Mouse (Mus musculus) layer of hippocampus, adult 8-10 months (tissue): Measurements from ENCODE around the gene Sema4c. TPM values are rescaled to one million over a fixed set of nuclear protein-coding genes. Genes with fewer than 3 reads are reported as not detected.

ENCODE experiments used
- DNase-seq, 2 experiments: peaks; one replicate each; pipeline ENCODE4 v3.0.0; 2022; ENCODE audit warnings: low spot score in 2 of 2
- total RNA-seq, 4 experiments: library from RNA; stranded (reverse); gene quantifications; 2 replicates each; pipeline ENCODE4 v1.2.4; 2022

Sema4c gene
- total RNA-seq, result 10 to 100 TPM; 13.8 to 18.3 (median 15.1) TPM

DNA sequence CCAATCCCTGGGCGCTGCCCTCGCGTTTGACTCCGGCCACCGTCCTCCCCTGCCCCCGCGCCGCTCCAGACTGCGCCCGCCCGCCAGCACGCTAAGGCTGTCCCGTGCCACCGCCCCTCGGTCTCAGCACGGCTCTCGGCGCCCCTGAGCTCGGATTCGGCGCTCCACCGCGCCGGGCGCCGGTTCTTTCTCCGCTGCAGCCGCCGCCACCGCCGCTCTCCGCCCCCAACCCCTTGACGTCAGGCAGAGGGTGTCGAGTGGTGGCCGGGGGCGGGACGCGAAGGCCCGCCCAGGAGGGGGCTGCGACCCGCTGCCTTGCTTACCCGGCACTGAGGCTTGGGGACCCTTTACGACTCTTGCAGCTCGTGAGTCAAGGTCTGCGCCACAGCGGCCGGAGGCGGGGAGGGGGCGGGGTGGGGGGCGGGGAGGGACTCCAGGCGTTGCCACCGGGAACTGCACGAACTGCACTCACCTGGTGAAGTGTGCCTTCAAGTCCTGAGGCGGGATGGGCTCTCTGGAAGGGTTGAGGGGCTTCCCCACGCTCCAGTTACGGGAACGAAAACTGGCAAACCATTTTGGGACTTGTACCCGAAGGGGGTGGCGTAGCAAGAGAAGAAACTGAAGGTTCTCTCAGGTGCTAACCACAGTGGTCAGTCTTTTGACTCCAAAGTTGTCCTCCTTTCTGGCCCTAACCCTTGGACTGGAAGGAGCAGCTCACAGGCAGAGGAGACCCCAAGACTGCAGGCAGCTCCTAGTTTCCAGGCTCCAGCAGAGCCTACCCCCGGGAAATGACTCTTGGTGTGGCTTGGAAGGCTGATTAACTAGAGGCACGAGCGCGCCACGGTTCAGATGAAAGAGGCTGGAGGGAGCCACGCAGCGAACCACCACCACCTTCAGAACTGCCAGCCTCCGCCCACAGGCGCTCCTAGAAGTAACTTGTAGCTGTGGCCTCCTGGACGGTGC, at the start of gene Sema4c:
TSS of gene Sema4c (minus strand) at position 319 of the 963 bp plus-strand sequence.
- DNase-seq, result peak; percentile 48 to 53

DNA sequence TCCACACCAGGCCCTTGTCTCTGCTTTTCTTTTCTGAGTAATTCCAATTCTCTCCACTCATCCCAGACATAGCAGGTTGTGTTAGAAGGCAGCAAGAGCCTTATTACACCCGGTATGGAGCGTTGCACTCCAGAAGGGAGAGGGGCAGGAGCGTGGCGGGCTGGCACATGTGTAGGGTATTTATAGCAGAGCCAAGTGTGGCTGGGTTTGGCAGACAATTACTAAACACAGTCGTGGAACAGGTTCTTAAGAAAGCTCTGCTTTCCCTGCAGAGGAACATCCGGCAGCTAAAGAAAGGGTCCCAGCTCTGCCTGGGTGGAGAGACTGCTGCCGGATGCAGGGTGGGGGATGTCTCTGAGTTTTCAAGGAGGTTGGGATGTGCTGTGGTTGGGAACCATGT, 48.8 kb upstream of the Sema4c start:
- peak; percentile 54 to 55 for DNase-seq

DNA sequence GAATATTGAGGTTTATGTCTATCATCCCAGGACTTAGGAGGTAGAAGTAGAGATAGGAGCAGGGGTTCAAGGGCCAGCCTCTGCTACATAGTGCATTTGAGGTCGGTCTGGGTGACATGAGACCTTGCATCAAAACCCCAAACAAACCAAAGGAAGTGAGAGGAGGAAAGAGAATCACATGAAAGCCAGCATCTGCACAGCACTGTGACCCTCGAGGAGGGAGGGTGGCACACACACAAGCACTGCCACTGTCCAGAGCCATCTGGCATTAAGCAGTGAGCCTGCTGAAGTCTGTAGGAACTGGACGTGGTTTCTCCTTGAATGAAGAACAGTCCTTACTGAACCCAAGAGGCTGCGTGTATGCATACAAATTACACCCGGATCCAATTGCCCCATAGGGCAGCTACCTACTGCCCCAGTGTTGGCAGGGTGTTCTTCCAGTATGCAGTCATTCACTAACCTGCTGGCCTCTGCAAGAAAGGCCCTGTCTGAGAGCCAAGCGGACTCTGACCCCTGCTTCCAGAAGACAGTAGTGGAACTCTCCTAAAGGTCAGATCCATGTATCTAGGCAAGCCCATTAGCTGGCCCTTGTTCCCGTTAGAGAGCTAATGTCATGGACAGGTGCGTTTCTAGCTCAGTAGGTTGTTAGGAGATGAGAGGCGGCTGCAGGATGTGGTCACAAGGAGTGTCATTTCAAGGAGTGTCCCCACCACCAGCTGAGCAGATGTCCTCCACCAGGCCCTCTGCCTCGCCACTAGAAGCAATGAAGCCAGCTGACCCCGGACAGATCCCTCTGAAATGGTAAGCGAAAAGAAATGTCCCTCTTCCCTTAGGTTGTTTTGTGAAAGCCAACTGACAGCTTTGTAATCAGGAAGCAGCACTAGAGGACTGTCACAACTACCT, 46.4 kb upstream of the Sema4c start:
- DNase-seq, result no peak

DNA sequence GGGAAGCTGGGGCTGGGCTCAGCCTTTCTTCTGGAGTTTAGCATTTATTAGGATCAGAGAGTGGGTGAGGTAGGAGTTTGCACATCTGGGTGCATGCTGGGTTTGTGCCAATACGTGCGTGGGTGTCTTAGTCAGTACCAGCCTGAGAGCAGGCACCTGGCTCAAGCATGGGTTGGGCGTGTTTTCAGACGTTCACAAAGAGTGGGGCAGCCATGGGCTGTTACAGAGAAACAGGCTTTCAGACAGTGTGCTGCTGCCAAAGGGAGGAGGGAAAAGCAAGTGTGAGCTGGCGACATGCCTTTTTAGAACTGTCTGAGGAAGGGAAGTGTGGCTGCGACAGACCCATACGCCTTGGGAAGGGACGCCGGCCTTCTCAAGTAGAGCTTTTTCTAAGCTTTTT, 45.2 kb upstream of the Sema4c start:
- peak; percentile 47 to 52 for DNase-seq

DNA sequence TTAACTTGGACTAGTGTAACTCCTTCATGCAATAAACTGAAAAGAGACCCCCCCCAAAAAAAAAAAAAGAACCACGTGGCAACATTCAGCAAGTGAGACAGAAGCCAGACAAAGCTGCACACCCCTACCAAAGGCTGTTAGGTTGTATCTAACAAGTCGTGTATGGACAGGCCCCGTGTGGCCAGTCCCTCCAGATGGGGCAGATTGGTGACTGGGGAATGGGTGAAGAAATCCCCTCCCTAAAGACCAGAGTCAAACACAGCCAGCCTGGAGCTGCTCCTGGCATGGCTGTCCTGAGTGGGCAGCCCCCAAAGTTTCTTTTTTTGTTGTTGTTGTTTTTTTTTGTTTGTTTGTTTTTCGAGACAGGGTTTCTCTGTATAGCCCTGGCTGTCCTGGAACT, 44.1 kb upstream of the Sema4c start:
- DNase-seq, result no peak

DNA sequence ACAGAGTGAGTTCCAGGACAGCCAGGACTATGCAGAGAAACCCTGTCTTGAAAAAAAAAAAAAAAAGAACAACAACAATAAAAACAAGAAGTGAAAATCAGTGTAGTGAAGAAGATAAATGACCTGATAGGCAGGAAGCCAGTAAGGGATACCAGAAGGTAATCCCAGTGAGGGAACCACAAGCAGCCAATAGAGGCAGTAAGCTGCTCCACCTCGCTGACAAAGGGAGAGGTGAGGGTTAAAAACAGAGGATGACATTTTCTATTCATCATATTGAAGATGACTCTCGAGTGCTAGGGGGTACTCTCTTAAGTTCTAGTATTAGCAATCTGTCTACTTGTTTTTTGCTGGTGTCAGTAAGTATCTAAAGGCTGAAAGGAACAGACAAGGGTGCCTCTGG, 40.3 kb upstream of the Sema4c start:
- DNase-seq, result no peak

DNA sequence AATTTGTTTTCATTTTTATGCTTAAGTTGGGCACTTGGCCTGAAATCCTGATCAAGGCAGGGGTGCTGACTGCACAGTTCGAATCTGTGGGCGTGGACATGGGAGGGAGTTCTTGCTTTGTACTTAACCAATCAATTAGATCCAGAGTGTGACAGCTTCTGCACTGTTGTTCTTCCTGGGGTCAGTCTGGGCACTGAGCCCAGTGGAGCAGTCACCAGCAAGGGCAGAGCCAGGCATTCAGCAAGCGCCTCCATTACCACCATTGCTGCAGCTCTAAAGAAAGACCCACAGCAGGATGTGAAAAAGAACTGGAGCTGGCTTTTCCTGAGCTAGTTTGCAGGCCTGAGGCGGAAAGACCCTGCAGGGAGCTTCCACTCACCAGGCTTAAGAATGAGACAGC, 38.0 kb upstream of the Sema4c start:
- DNase-seq, result peak; percentile 21 to 45

DNA sequence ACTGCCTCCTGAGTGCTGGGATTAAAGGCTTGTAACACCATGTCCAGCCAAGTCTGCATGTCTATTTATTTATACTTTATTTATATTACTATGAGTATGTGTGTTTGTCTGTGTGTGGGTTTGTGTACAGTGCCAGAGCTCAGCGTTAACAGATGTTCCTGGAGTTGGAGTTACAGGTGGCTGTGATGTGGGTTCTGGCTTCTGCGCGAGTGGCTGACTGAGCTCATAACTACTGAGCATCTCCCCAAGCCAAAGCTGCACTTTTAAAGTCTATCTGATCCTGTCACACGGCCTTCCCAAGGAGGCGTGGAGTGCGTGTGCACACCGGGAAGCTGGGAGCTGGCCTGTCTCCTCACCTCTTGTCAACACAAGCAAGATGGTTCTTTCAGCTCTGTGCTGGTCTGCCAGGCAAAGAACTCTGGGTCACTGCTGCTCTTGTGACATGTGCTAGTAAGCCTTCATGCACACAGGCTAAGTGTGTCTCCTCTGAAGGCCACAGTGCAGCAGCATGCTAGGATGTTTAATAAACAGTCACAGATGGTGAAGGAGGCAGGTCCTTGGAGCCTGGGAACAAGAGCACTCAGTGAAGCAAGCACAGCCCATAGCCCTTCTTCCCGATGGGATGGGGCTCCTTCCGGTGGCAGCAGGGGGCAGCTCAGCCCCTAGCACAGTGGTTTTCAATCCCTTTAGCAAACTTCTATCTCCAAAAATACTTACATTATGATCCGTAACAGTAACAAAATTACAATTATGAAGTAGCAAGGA, 37.2 kb upstream of the Sema4c start:
- no peak for DNase-seq

DNA sequence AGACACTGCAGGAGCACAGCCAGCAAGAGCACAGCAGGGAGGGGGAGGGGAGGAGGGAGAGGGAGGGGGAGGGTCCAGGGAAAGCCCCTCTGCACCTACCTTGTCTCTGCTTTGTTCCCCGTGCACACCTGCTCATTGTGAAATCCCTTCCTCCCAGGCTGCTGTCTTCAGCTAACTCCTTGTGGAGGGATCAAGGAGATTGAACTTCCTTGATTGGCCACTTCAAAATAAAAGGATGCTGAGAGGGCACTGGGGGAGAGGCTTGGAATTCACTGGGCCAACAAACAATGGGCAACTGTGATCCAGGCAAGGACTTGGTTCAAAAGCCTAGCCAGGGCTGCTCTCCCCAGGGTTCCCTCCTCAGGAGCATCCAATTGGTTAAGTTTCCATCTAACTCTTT, 35.0 kb upstream of the Sema4c start:
- no peak for DNase-seq

DNA sequence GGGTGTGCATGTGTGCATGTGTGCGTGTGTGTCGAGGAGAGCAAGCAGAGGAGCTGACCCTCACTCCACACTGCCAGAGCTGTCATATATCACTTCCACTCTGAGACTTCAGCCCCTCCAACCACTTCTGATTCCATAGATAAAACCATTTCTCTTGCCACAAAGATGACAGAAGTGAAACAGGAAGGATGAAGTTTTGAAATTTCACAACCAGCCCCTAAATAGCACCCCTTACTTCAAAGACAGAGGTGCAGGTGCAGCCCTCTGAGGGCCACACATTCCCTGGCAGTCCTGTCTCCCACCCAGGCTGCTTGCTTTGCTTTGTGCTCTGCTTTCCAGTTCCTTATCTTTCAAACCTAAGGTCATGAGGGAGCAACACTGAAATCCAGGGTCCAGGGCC, 33.3 kb upstream of the Sema4c start:
- DNase-seq, result no peak

DNA sequence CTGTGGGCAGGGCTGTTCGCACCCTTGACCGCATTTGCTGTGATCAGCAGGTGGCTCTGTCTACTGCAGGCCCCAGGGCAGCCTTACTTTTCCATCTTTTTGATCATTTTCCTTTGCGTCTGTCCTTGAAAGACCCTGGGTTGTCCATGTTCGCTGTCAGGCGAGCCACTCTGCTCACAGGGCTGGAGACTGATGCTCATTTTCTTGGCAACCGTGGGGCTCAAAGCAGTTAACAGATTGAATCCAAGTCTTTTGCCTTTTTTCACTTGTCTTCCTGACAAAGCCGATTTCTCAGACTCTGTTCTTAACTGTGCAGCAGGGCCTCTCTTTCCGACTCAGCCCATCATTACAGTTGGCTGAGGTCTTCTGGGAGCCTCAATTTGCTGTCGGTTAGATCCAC, 32.5 kb upstream of the Sema4c start:
- DNase-seq, result no peak

DNA sequence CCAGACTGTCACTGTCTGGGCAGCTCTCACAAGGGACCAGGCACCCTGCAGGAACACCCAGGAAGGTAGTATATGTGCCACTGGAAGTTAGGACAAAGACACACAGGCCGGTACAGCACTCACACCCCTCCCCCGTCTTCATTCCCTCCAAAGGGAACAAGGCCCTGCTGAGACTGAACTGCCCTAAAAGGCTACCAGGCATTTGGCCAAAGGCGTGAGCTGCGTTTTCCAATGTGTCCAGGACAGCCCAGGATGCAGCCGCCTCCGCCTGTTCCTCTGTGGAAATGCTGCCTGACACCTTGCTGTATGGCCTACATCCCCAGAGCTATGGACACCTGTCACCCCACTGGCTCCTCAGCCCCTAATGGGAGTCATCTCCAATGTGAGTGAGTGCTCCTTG, 31.3 kb upstream of the Sema4c start:
- no peak for DNase-seq

DNA sequence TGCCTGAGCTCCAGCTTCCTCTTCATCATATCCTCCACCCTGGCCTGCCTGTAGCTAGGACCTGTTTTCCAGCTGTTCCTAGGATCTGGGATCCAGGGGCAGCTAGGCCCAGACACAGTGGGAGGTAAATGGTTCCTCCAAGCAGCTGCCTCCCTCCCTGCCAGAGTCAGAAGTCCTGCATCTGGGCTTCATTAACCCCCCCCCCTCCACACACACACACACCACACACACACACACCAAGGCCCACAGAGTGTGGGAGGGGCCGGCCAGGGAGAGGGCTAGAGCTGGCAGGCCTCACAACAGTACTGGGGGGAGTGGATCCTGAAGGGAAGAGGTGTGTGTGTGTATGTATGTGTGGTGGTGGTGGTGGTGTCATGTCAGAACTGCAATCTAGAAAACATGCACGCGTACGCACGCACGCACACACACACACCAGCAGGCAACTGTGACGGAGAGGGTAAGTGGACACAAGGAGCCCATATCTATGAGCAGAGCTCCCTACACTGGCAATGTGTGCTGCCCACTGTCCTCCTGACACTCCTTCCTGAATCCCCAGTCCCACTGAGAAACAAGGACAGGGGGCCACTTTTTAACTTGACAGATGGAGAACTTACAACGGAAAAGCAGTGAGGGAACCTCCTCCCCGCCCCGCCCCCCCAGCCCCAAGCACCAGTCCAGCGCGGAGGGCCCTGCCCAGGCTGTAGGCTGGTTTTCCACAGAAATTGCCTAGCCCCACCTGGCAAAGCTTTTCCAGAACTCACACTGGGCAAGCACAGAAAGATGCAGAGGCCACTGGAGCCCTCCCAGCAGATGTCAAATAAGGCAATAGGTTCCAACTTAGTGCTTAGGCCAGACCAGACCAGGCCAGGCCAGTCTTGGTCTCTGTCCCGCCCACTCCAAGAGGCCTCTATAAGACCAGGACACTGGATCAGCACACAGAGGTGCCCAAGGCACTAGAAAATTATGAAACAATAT, 30.6 kb upstream of the Sema4c start:
- DNase-seq, result no peak

DNA sequence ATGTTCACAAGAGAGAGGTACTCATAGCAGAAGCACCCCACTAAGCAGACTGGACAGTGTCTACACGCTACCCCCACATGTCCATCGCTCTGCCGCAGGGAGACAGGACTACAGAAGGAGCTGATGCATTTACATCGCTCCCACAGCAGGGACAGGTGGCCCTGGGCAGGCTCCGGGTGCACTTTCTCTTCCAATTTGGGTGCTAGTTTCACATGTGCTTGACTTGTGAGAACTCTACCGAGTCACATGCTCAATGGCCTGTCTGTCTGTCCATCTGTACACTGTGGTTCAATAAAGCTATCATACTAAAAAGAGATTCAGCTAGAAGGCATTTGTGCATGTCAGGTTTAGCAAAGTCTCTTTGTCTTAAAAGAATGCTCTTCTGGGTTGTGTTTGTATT, 29.7 kb upstream of the Sema4c start:
- DNase-seq, result no peak

DNA sequence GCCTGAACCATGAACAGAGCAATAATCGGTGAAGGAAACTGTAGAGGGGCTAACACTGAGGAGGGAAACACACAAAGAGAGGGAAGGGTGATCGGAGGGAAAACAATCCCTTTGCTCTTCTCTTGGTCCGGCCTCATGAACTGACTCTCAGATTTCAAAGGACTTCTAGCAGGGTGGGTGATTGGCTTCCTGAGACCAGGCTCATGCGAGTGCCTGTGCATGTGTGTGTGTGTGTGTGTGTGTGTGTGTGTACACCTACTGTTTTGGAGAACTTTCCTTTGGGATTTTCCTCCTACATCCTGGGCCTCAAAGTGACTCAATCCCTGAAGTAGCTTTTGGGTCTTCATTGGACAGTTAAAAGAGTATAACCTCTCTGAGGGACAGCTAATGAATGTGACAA, 28.1 kb upstream of the Sema4c start:
- DNase-seq, result no peak

DNA sequence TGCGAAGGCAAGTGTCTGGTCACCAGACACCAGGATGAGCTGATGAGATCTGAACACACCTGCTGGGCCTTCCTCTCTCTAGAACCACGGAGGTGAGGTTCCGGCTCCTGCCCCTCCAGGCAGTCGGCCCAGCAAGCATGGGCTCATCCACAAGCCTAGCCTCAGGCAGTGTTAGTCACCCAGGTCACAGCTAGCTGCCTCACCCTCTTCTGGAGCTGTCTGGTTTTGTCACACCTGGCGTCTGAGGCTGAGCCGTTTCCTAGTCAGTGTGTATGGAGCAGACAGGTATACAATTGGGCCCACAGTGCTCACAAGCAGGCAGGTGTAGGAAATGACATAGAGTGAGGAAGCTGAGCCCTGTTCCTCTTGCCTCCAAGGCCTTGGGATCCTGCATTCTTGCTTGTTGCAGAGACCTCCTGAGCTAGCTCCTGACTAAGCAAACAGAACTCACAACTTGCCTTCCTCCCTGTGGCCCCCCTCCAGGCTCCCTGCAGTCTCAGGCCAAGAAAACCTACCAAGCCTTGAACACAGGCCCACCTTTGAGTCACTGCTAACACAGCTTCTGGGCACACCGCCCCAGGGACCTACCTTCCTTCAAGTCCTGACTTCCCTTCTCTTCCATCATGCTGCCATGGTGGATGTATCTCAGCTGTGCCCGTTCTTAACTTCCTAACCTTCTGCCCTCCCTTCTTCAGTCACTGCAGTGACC, 25.4 kb upstream of the Sema4c start:
- DNase-seq, result no peak

DNA sequence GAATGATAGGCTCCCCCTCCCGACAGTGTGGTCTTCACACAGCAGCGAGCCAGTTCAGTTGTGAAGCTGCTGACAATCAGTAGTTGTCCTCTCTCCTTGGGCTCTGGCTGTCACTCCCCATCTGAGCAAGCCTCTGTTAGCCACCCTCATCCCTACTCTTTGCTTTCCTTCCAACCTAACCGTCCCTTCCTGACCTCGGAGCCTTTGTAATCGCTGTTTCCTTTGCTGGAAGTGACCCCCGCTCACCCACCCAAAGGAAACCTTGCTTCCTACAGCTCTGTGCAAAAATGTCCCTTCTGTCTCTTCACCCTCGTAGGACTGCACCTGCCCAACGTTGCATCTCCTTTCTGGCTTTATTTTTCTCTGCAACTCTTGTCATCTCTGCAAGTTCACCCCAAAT, 24.1 kb upstream of the Sema4c start:
- DNase-seq, result no peak

DNA sequence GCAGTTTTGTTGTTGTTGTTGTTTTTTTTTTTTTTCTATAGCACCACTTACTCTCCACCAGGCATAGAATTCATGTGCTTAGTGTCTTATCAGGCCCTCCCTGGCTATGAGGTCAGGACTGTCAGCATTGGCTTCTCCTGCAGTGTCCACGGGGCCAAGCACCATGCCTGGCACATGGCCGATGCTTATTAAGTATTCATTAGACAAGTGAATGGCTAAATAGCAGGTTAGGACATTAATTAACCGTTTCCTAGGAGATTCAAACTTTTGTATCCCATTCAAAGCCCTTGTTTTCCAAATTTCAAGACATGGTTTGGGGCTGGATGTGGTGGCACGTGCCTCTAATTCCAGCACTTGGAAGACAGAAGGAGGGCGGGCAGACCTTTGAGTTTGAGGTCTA, 23.1 kb upstream of the Sema4c start:
- DNase-seq, result no peak

DNA sequence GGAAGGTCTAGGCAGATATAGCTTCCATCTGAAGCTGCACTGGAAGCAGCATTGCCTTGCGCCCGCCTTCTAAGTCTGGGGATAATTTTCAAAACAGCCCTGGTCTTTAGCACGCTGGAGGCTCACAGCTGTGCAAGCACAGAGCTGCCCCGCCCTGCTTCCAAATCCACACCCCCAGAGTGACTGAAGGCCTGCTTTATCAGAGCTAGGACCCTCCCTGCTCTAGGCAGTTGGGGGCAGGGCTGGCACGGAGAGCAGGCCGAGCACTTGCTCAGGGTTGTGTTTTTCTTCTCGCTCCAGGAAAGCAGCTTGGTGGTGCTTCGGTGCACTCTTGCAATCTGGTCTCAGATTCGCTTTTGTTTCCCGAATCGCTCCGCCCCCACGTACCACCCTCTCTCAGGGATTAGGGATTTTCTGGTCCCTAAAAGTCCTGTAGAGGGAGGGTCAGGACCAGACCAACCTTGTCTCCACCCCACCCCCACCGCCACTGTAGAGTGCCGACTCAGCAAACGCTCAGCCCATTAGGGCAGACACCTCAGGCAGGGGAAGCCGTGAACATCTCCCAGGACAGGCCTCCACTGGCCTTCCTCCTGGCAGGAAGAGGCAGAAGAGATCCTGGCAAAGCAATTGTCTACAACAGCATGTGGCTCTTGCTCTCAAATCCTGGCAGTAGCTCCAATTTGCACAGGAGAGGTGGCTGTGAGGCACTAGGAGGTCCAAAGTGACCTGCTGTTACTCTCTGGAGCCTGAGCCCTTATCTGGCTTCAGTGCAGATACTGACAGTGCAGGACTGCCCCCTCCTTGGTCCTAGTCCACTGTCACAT, 22.4 kb upstream of the Sema4c start:
- peak; percentile 42 to 50 for DNase-seq
